Mouse (Mus musculus): Measurements from ENCODE around the gene Trarg1. TPM values are rescaled to one million over a fixed set of nuclear protein-coding genes. Genes with fewer than 3 reads are reported as not detected.

The Trarg1 gene
- total RNA-seq, 2 experiments from 2014 or later = 5.0 to 5.1 TPM

DNA sequence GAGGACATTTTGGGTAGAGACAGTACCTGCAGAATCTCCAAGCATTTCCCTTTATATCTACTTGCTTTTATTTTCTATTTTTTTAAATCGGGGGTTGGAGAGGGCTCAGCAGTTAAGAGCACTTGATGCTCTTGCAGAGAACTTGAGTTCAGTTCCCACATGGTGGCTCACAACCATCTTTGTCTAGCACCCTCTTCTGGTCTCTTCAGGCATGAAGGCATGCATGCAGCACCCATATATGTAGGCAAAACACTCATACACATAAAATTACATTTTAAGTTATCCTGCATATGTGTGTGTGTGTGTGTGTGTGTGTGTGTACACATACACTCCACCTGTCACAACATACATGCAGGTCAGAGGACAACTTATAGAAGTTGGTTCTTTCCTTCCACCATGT is 66.3 kb downstream of the Trarg1 start:
- intact Hi-C loops (cut with DNase I) = loop anchor here (1.0 kb wide), 1 partner anchor 69 kb away; no protein-coding TSS in a partner anchor
- no peak for DNase-seq

Other genes starting within 250 kb of the Trarg1 start
- 10 to 100 TPM; 29.4 to 34.3 TPM for gene Abr, start 57.5 kb upstream of the Trarg1 start, total RNA-seq (2021)
- gene Bhlha9, start 7.3 kb upstream of the Trarg1 start, total RNA-seq (2021) = not detected
- gene Gosr1, start 83.8 kb downstream of the Trarg1 start, total RNA-seq (2021) = 10 to 100 TPM; 28.1 to 33.8 TPM
- 10 to 100 TPM; 51.4 to 58.7 TPM for gene Cpd, start 167.2 kb downstream of the Trarg1 start, total RNA-seq (2021)
- gene Tmigd1, start 222.4 kb downstream of the Trarg1 start, total RNA-seq (2021) = under 1 TPM; 0.80 to 0.84 TPM
- gene Blmh, start 245.0 kb downstream of the Trarg1 start, total RNA-seq (2021) = 10 to 100 TPM; 46.0 to 47.1 TPM